In the genomic region with DNA sequence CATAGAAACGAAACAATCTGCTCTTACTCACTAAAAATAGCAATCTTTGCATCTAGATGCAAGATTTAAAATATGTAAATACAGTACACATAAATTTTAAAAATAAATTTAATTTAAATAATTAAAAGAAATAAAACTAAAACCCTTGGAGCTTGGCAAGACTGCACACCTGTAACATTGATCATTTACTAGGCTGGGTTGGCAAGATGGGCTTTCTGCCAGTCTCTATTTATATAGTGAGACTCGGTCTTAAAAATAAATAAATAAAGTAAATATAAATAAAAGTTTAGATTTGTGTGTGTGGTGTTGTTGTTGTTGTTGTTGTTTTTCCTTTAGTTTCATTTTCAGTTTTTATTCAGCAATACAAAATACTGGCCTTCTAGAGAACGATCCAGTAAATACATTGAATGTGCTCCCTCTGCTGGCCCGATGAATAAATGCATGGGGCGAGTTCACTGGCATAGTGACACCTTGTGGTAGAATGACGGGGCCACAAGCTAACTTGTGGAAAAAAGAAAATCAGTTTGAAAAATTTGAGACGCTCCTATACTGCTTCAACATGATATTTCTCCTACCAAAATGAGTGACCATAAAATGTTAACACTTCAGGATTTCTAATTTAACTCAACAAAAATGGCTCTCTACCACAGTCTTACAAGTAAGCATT, we compare ENCODE assay signal across 7 mouse cellular contexts. TPM values are rescaled to one million over a fixed set of nuclear protein-coding genes. Genes with fewer than 3 reads are reported as not detected.
A peak's percentile ranks its signal among the peaks of the same experiment; 100 is the strongest.
DNase-seq lines count a peak whose midpoint lies in the region; ATAC-seq lines count a peak whose summit lies in the region.

No protein-coding gene starts in this region.

- H3K27ac ChIP-seq in intestine, embryonic 16.5 days (ENCODE audit: low read length): no peak overlapping the region
- H3K27ac ChIP-seq in limb, embryonic 10.5 days: no peak overlapping the region
- no peak overlapping the region for H3K27ac ChIP-seq in midbrain, embryonic 16.5 days (ENCODE audit: low read length)

- no peaks in the 10 kb centered on the region for H3K4me1 ChIP-seq in intestine, embryonic 16.5 days (ENCODE audit: control insufficient read depth, insufficient read depth, low read length)
- no peaks in the 10 kb centered on the region for H3K4me1 ChIP-seq in limb, embryonic 10.5 days
- H3K4me1 ChIP-seq in midbrain, embryonic 16.5 days (ENCODE audit: control insufficient read depth, insufficient read depth, low read length): no peaks in the 10 kb centered on the region

- ATAC-seq in intestine, embryonic 16.5 days: peak; percentile 49; the same call in 1 of the 2 replicates
- ATAC-seq in midbrain, embryonic 16.5 days: peak; percentile 39; the same call in 1 of the 2 replicates

- 23% methylated on average over 7 of the region's 7 CpGs for WGBS in intestine, embryonic 16.5 days
- WGBS in limb, embryonic 10.5 days: 30% methylated on average over 7 of the region's 7 CpGs
- 27% methylated on average over 7 of the region's 7 CpGs for WGBS in midbrain, embryonic 16.5 days

- H3K9ac ChIP-seq in intestine, embryonic 16.5 days (ENCODE audit: low read depth, low read length): no peak overlapping the region
- H3K9ac ChIP-seq in midbrain, embryonic 16.5 days (ENCODE audit: low read depth, low read length): no peak overlapping the region

- peak; percentile 92 for DNase-seq in adipocyte (ENCODE audit: low spot score)
- peak; percentile 82 to 86 for DNase-seq in cerebellum, postnatal 10 days
- peak; percentile 75 for DNase-seq in gastrocnemius, adult 18-20 months (ENCODE audit: low spot score)
- peak; percentile 69 for DNase-seq in limb, embryonic 10.5 days (ENCODE audit: low spot score)
- peak; percentile 47 for DNase-seq in spleen, adult 12 weeks (ENCODE audit: low spot score)

- H3K27me3 ChIP-seq in intestine, embryonic 16.5 days (replicated peaks; ENCODE audit: control insufficient read depth, insufficient read depth, low read length): no peaks in the 10 kb centered on the region
- no peaks in the 10 kb centered on the region for H3K27me3 ChIP-seq in limb, embryonic 10.5 days (ENCODE audit: low read depth, poor library complexity, severe bottlenecking)
- H3K27me3 ChIP-seq in midbrain, embryonic 16.5 days (ENCODE audit: control insufficient read depth, insufficient read depth, low read depth, low read length): no peaks in the 10 kb centered on the region

- H3K9me3 ChIP-seq in intestine, embryonic 16.5 days (ENCODE audit: control insufficient read depth, low read length): no peaks in the 10 kb centered on the region
- H3K9me3 ChIP-seq in limb, embryonic 10.5 days (replicated peaks): no peaks in the 10 kb centered on the region
- no peaks in the 10 kb centered on the region for H3K9me3 ChIP-seq in midbrain, embryonic 16.5 days (replicated peaks; ENCODE audit: control insufficient read depth, low read length, poor library complexity, severe bottlenecking)

- H3K36me3 ChIP-seq in intestine, embryonic 16.5 days (ENCODE audit: control insufficient read depth, insufficient read depth, low read length): no peaks in the 10 kb centered on the region
- H3K36me3 ChIP-seq in limb, embryonic 10.5 days: peaks cover 9% of the 10 kb centered on the region; the same call in 1 of the 2 replicates
- H3K36me3 ChIP-seq in midbrain, embryonic 16.5 days (ENCODE audit: control insufficient read depth, insufficient read depth, low read length): peaks cover 10% of the 10 kb centered on the region

- no peak overlapping the region for H3K4me2 ChIP-seq in intestine, embryonic 16.5 days (ENCODE audit: low read depth, low read length)
- H3K4me2 ChIP-seq in midbrain, embryonic 16.5 days (ENCODE audit: low read length): no peak overlapping the region

- H3K4me3 ChIP-seq in intestine, embryonic 16.5 days (ENCODE audit: low read length): no peak overlapping the region
- no peak overlapping the region for H3K4me3 ChIP-seq in limb, embryonic 10.5 days
- no peak overlapping the region for H3K4me3 ChIP-seq in midbrain, embryonic 16.5 days (ENCODE audit: low read depth, low read length)

RNA-seq across cellular contexts. Expression of gene Nfkbiz, which starts 24.6 kb away (rescaled TPM):
- total RNA-seq in gastrocnemius, adult 18-20 months (2021): 1 to 10 TPM in 1 of 2 experiments, under 1 TPM in 1; 0.75 to 1.3 TPM
- polyA plus RNA-seq in intestine, embryonic 16.5 days (2015; fragmentation: Nextera tagmentation; extraction: Ambion mirVana): 8.8 and 10.2 TPM in 2 replicates
- polyA plus RNA-seq in limb, embryonic 10.5 days (2016; fragmentation: Nextera tagmentation; extraction: Ambion mirVana): 2.6 and 3.0 TPM in 2 replicates
- 1.1 and 1.3 TPM in 2 replicates for polyA plus RNA-seq in midbrain, embryonic 16.5 days (2015; fragmentation: Nextera tagmentation; extraction: Ambion mirVana)

RNA-seq across cellular contexts. Expression of gene Nxpe3, which starts 31.8 kb away (rescaled TPM):
- under 1 TPM; 0.25 to 0.38 TPM for total RNA-seq in gastrocnemius, adult 18-20 months (2021)
- 1.5 and 1.7 TPM in 2 replicates for polyA plus RNA-seq in intestine, embryonic 16.5 days (2015; fragmentation: Nextera tagmentation; extraction: Ambion mirVana)
- 0.55 and 0.82 TPM in 2 replicates for polyA plus RNA-seq in limb, embryonic 10.5 days (2016; fragmentation: Nextera tagmentation; extraction: Ambion mirVana)
- 1.8 and 2.0 TPM in 2 replicates for polyA plus RNA-seq in midbrain, embryonic 16.5 days (2015; fragmentation: Nextera tagmentation; extraction: Ambion mirVana)
